Mouse (Mus musculus) embryonic facial prominence, embryonic 11.5 days (tissue): Measurements from ENCODE around the gene Atxn7. TPM values are rescaled to one million over a fixed set of nuclear protein-coding genes. Genes with fewer than 3 reads are reported as not detected.
"Not testable (repeated sequence)": the region's sequence is repeated elsewhere in the genome, so short reads cannot be mapped to it uniquely, and the experiment has no call there.

Source experiments
- ATAC-seq: fragments of 200-750 bp; cut with Nextera tagmentation; replicated peaks from 2 replicates; pipeline ENCODE4 v1.8.0; 2017; ENCODE audit warnings: low read depth; ENCODE audit not compliant: insufficient number of reproducible peaks, low FRiP score, low TSS enrichment
- DNase-seq: peaks from one replicate; pipeline ENCODE4 v3.0.0-alpha.2; 2015; ENCODE audit warnings: low spot score
- H3K27ac ChIP-seq: fragments of 300-500 bp; sonication (generic); replicated peaks from 2 replicates; pipeline ENCODE4 v1.5.1; 2014; ENCODE audit warnings: mild to moderate bottlenecking, low read depth, low read length, control low read depth
- H3K27me3 ChIP-seq: fragments of 300-500 bp; sonication (generic); 2 replicates; pipeline ENCODE4 v1.6.1; 2014; ENCODE audit warnings: mild to moderate bottlenecking, low read length, moderate library complexity, mixed read lengths; ENCODE audit not compliant: control insufficient read depth, insufficient read depth
- H3K36me3 ChIP-seq: fragments of 300-500 bp; sonication (generic); replicated peaks from 2 replicates; pipeline ENCODE4 v1.6.1; 2014; ENCODE audit warnings: low read depth, mild to moderate bottlenecking, low read length, moderate library complexity, mixed read lengths; ENCODE audit not compliant: control insufficient read depth, insufficient read depth
- H3K4me1 ChIP-seq: fragments of 300-500 bp; sonication (generic); 2 replicates; pipeline ENCODE4 v1.6.1; 2014; ENCODE audit warnings: low read length, mixed read lengths; ENCODE audit not compliant: control insufficient read depth, insufficient read depth
- H3K4me2 ChIP-seq: fragments of 300-500 bp; sonication (generic); 2 replicates; pipeline ENCODE4 v1.6.1; 2014; ENCODE audit warnings: low read depth, mild to moderate bottlenecking, control low read depth, low read length, moderate library complexity
- H3K4me3 ChIP-seq: fragments of 300-500 bp; sonication (generic); 2 replicates; pipeline ENCODE4 v1.5.1; 2014; ENCODE audit warnings: low read depth, low read length, control low read depth
- H3K9ac ChIP-seq: fragments of 300-500 bp; sonication (generic); replicated peaks from 2 replicates; pipeline ENCODE4 v1.6.1; 2014; ENCODE audit warnings: mild to moderate bottlenecking, control low read depth, low read length
- H3K9me3 ChIP-seq: fragments of 300-500 bp; sonication (generic); replicated peaks from 2 replicates; pipeline ENCODE4 v1.6.1; 2016; ENCODE audit warnings: mild to moderate bottlenecking, low read length, inconsistent platforms, mixed read lengths; ENCODE audit not compliant: control insufficient read depth
- WGBS: fragments of 180-500 bp; shearing (Covaris S2); extraction: QIAGEN DNeasy Blood & Tissue Kit; methylation state at CpG from one replicate; pipeline ENCODE4 v1.1.7; 2014; 5-methylcytosine and 5-hydroxymethylcytosine counted together
- polyA plus RNA-seq: library from polyadenylated mRNA; unstranded; fragments of >200 nt; fragmentation: Nextera tagmentation; extraction: Ambion mirVana; gene quantifications from 2 replicates; pipeline ENCODE4 v1.2.1, GENCODE M21; 2014

The Atxn7 gene
- polyA plus RNA-seq, 1 experiment from 2014 or later, result 3.7 TPM

DNA sequence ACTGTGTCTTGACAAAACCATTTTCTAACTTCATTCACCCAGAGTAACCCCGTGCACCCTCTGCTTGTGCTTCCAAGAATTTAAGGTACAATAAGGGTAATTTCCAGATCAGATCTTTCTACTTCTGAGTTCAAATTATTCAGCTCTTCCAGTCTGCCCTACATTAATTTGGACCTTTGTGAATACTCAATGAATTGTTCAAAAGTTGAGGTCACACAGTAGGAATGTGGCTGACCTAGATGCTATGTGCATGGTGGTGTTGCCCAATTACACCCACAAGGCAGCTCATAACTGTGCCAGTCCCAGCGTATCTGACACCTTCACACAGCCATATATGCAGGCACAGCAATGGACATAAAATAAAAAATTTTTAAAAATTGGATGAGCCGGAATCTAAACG is 16.6 kb upstream of the Atxn7 start:
- H3K4me1 ChIP-seq, result no peaks in the 10 kb centered on the region

GRCm38 (mm10) chr14:13948345-13948744 is 12.9 kb upstream of the Atxn7 start:
- no peak overlapping the region for H3K4me2 ChIP-seq
- no peaks in the 10 kb centered on the region for H3K27me3 ChIP-seq
- DNase-seq (no peak), ATAC-seq (no peak)
- no peak overlapping the region for H3K9ac ChIP-seq
- H3K36me3 ChIP-seq, result peaks cover 5% of the 10 kb centered on the region
- WGBS, result 92% methylated on average over 7 of the region's 7 CpGs
- no peak overlapping the region for H3K4me3 ChIP-seq
- no peaks in the 10 kb centered on the region for H3K4me1 ChIP-seq
- no peaks in the 10 kb centered on the region for H3K9me3 ChIP-seq
- no peak overlapping the region for H3K27ac ChIP-seq

More for the DNA sequence above, 16.6 kb upstream of the Atxn7 start:
- no peak for ATAC-seq
- Histone ChIP-seq H3K9ac (no peak overlapping the region), H3K27ac (no peak overlapping the region), H3K4me2 (no peak overlapping the region), H3K9me3 (no peaks in the 10 kb centered on the region), H3K27me3 (no peaks in the 10 kb centered on the region), H3K36me3 (peaks cover 5% of the 10 kb centered on the region), H3K4me3 (no peak overlapping the region)
- WGBS, result 94% methylated on average over 4 of the region's 4 CpGs
- no peak for DNase-seq

DNA sequence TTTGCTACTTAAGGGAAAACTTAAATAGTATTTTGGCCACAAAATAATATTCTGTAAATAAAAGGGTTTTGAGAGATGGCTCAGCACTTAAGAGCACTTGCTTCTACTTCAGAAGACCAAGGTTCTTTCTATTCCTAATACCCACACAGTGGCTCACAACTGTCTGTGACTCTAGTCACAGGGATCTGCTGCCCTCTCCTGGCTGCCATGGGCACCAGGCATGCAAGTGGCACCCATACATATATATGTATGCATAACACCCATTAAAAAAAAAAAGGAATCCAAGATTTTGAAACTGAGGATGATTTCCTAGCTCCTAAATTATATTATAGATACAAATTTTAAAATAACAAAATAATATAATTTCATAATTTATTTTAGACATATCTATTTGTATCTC is 10.8 kb upstream of the Atxn7 start:
- H3K36me3 ChIP-seq, result peaks cover 5% of the 10 kb centered on the region
- no peak overlapping the region for H3K27ac ChIP-seq
- H3K9me3 ChIP-seq, result no peaks in the 10 kb centered on the region
- H3K4me2 ChIP-seq, result no peak overlapping the region
- no peaks in the 10 kb centered on the region for H3K27me3 ChIP-seq
- no peaks in the 10 kb centered on the region for H3K4me1 ChIP-seq
- peak; percentile 54 for DNase-seq
- no peak overlapping the region for H3K9ac ChIP-seq
- no peak for ATAC-seq
- H3K4me3 ChIP-seq, result no peak overlapping the region

DNA sequence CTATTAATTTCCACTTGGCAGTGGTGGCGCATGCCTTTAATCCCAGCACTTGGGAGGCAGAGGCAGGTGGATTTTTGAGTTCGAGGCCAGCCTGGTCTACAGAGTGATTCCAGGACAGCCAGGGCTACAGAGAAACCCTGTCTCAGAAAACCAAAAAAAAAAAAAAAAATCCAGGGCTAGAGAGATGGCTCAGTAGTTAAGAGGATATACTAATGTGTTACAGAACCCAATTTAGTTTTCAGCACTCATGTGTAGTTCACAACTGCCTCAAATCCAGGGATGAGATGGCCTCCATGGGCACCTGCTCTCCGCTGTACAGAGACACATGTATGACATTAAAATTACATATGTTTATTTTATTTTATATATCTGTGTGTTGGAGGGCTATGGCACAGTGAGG is 9.1 kb upstream of the Atxn7 start:
- H3K4me3 ChIP-seq, H3K27me3 ChIP-seq, H3K4me1 ChIP-seq, ATAC-seq, H3K36me3 ChIP-seq, H3K9ac ChIP-seq, DNase-seq, H3K4me2 ChIP-seq, H3K27ac ChIP-seq, H3K9me3 ChIP-seq: not testable (repeated sequence)
- WGBS, result 92% methylated on average over 3 of the region's 3 CpGs

DNA sequence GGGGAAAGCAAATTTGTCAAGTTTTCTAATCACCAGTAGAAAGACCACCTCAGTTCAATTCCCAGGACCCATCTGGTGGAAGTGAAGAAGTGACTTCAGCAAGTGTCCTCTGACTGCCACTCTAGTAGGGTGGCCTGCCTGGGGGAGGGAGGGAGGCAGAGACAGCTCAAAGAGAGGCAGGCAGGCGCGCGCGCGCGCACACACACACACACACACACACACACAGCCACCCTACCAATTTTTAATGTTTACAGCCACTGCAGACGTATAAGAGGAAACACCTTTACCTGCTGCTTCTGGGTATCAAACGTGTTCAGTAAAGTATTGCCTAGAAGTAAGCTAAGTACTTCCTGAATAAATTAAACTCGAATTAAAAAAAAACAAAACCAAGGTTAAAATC is 1.2 kb upstream of the Atxn7 start:
- Histone ChIP-seq H3K9me3 (no peaks in the 10 kb centered on the region), H3K4me3 (peak overlapping the region; percentile 94), H3K36me3 (no peaks in the 10 kb centered on the region), H3K9ac (peak overlapping the region; percentile 99), H3K4me2 (peak overlapping the region; percentile 42), H3K27ac (peak overlapping the region; percentile 82; the same call in 1 of the 2 replicates), H3K4me1 (no peaks in the 10 kb centered on the region), H3K27me3 (no peaks in the 10 kb centered on the region)
- peak; percentile 52 for DNase-seq
- ATAC-seq, result peak; percentile 36; the same call in 1 of the 2 replicates
- under 1% methylated on average over 9 of the region's 9 CpGs for WGBS

DNA sequence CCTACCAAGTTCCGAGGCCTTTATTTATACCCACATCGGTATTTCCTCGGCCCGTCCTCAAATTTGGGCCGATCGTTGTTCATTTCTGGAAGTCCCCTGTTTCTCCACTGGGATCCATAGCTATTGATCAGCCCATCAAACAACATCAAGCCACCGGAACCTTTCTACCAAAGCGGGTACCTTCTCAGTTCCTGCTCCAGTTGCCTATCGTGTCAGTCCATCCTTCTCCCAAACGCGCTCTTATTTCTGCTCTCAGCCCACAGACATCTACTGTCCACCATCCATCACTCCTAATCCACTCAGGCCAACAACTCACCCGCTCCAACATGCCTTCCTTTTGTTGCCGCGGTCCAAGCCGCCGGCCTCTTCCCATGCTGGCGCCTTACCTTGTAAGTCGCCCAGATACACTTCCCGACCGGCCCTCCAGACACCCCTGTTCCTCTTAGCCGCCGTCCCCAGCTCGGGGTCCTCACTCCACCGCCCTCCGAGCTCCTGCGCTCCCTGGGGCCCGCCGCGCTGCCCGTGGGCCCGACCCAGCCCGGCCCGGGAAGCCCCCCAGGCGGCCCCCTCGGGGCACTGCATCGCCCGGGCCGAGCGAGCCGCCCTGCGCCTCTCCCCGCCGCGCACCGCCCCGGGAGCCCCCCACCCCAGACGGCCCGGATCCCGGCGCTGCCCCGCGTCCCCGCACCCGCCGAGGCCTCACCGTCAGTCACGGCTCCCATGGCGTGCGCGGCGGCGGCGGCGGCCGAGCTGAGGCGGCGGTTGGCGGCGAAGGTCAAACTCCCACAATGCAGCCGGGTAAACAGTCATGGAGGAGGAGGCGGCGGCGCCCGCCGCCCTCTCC is 536 bp upstream of the Atxn7 start:
- WGBS, result under 1% methylated on average over 43 of the region's 75 CpGs
- DNase-seq (peak; percentile 70), ATAC-seq (peak; percentile 80)
- Histone ChIP-seq H3K4me1 (no peaks in the 10 kb centered on the region), H3K27ac (peak overlapping the region; percentile 82), H3K27me3 (no peaks in the 10 kb centered on the region), H3K9me3 (no peaks in the 10 kb centered on the region), H3K4me2 (peak overlapping the region; percentile 42), H3K4me3 (peak overlapping the region; percentile 94), H3K9ac (peak overlapping the region; percentile 99), H3K36me3 (no peaks in the 10 kb centered on the region)

- Histone ChIP-seq H3K36me3 (no peaks in the 10 kb centered on the region), H3K4me2 (no peak overlapping the region), H3K4me3 (no peak overlapping the region), H3K27me3 (no peaks in the 10 kb centered on the region), H3K9me3 (no peaks in the 10 kb centered on the region), H3K27ac (no peak overlapping the region), H3K9ac (no peak overlapping the region), H3K4me1 (no peaks in the 10 kb centered on the region)
- WGBS, result 93% methylated on average over 6 of the region's 6 CpGs
- no peak for DNase-seq
- ATAC-seq, result no peak
Measured at GRCm38 (mm10) chr14:13962476-13962875, 1.2 kb downstream of the Atxn7 start.

GRCm38 (mm10) chr14:13963527-13963926 is 2.3 kb downstream of the Atxn7 start:
- no peaks in the 10 kb centered on the region for H3K36me3 ChIP-seq
- DNase-seq, result no peak
- H3K4me1 ChIP-seq, result no peaks in the 10 kb centered on the region
- no peak overlapping the region for H3K4me3 ChIP-seq
- 80% methylated on average over 1 of the region's 1 CpGs for WGBS
- H3K27ac ChIP-seq, result no peak overlapping the region
- H3K4me2 ChIP-seq, result no peak overlapping the region
- no peak for ATAC-seq
- H3K9me3 ChIP-seq, result no peaks in the 10 kb centered on the region
- no peaks in the 10 kb centered on the region for H3K27me3 ChIP-seq
- no peak overlapping the region for H3K9ac ChIP-seq
